Mouse (Mus musculus) kidney, embryonic 16.5 days (tissue): ENCODE measurements at regions not wholly inside any gene's neighbourhood (a gene's known extent, or its start where the extent isn't known, plus 50 kb on each side); places are given as distances from the start of the nearest gene placed in this dataset.

ENCODE experiments used
- ATAC-seq: fragments of 200-750 bp; cut with Nextera tagmentation; 2 replicates; pipeline ENCODE4 v1.8.0; 2017; ENCODE audit warnings: moderate TSS enrichment; ENCODE audit not compliant: low FRiP score, low TSS enrichment
- H3K27ac ChIP-seq: fragments of 300-500 bp; sonication (generic); 2 replicates; pipeline ENCODE4 v1.5.1; 2014; ENCODE audit warnings: low read length
- H3K27me3 ChIP-seq: fragments of 300-500 bp; sonication (generic); 2 replicates; pipeline ENCODE4 v1.6.1; 2014; ENCODE audit warnings: low read length, control low read depth, mixed read lengths; ENCODE audit not compliant: insufficient read depth
- H3K36me3 ChIP-seq: fragments of 300-500 bp; sonication (generic); 2 replicates; pipeline ENCODE4 v1.6.1; 2014; ENCODE audit warnings: low read length, control low read depth, mixed read lengths; ENCODE audit not compliant: insufficient read depth
- H3K4me1 ChIP-seq: fragments of 300-500 bp; sonication (generic); 2 replicates; pipeline ENCODE4 v1.6.1; 2014; ENCODE audit warnings: low read length, control low read depth, mixed read lengths; ENCODE audit not compliant: insufficient read depth
- H3K4me2 ChIP-seq: fragments of 300-500 bp; sonication (generic); replicated peaks from 2 replicates; pipeline ENCODE4 v1.6.1; 2014; ENCODE audit warnings: low read depth, low read length
- H3K4me3 ChIP-seq: fragments of 300-500 bp; sonication (generic); 2 replicates; pipeline ENCODE4 v1.5.1; 2014; ENCODE audit warnings: mild to moderate bottlenecking, low read length
- H3K9ac ChIP-seq: fragments of 300-500 bp; sonication (generic); replicated peaks from 2 replicates; pipeline ENCODE4 v1.6.1; 2014; ENCODE audit warnings: low read length
- H3K9me3 ChIP-seq: fragments of 300-500 bp; sonication (generic); 2 replicates; pipeline ENCODE4 v1.6.1; 2016; ENCODE audit warnings: low read length, control low read depth
- WGBS: fragments of 180-500 bp; shearing (Covaris S2); extraction: QIAGEN DNeasy Blood & Tissue Kit; methylation state at CpG from one replicate; pipeline ENCODE4 v1.1.7; 2014; 5-methylcytosine and 5-hydroxymethylcytosine counted together

DNA sequence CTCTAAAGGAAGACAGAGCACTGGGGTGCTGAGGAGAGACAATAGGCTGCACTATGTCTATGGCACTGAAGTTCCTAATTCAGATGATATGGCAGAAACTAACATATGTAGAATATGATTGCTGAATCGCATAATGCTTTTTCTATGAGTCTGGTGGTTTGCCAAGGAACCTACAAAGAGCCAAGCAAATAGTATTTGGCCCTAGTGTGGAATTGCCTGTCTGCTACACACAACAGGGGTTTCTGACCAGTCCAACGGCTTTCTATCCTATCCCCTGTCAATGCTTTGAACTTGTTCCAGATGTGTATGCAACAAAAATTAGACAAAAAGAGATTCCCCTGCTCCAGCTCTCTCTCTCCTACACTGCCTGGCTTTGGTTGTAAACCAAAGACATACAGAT lies 100.5 kb upstream of the Spats2l start:
- Histone ChIP-seq H3K4me2 (no peak overlapping the region), H3K36me3 (no peaks in the 10 kb centered on the region), H3K9me3 (no peaks in the 10 kb centered on the region), H3K27me3 (no peaks in the 10 kb centered on the region), H3K9ac (no peak overlapping the region), H3K27ac (no peak overlapping the region), H3K4me1 (no peaks in the 10 kb centered on the region), H3K4me3 (no peak overlapping the region)
- ATAC-seq, result no peak
- 84% methylated on average over 2 of the region's 2 CpGs for WGBS

DNA sequence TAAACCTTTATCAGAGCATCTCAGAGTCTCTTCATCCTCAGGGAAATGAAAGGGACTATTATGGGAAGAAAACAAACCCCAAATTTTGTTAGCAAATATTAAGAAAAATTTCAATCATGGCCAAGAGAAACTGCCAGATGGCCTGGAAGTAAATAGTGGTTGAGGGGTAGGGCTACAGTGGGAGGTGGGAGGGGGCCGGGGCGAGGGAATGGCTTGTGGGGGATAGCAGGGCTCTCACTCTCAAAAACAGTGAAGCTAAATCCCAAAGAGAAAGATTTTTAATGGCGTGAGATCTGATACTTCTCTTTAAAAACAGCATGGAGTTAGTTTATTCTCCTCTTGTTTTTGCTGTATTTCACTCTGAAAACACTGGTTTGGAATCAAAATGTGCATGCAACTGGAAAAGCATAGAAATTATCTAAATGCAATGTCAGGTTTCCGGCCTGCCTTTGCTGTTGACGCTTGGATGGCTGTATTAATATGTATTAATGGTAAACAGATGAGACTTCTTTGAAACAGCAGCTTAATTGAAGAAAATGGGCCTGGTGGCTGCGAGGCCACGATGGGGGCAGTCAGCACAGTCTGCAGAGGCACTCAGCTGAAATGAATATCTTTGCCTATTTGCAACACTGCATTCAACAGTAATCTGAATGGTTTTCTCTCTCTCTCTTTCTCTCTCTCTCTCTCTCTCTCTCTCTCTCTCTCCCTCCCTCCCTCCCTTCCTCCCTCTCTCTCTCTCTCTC lies 99.8 kb upstream of the Spats2l start:
- Histone ChIP-seq H3K4me2 (no peak overlapping the region), H3K4me1 (no peaks in the 10 kb centered on the region), H3K27ac (no peak overlapping the region), H3K9me3 (no peaks in the 10 kb centered on the region), H3K27me3 (no peaks in the 10 kb centered on the region), H3K36me3 (no peaks in the 10 kb centered on the region), H3K4me3 (no peak overlapping the region), H3K9ac (no peak overlapping the region)
- no peak for ATAC-seq
- 52% methylated on average over 7 of the region's 7 CpGs for WGBS

DNA sequence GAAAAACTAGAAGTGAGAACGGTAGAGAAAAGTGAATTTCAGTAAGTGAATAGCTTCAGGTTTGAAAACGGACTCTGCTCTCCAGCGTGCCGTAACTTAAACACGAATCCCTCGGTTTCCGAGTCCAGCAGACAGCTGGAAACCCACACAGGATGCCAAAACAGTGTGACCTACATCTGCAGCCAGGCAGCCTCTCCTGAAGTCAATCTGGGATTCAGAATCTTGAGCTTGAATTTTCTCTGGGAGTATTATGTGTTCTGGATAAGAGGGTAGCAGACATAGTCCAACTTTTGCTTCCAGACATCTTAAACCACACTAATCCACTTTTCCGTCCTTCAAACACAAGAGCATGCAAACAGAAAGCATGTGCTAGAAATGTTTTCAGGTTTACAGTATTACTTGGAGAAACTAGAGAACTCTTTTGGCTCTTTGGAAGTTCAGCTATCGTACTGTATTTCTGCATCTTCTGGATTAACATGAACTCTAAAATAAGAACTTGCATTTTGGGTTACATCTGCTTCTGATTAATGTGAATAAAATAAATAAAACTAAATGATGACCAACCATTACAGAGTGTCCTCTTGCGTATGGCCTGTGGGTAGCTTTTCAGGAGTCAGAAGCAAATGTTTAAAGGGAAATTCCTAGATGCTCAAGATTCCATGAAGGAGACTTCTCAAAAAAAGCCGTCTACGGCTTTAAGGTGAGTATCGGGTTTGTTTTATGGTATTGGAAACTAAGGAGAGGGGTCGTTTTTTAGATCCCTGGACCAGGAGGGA lies 89.4 kb upstream of the Spats2l start:
- no peak overlapping the region for H3K4me2 ChIP-seq
- no peak overlapping the region for H3K4me3 ChIP-seq
- H3K9ac ChIP-seq, result no peak overlapping the region
- H3K4me1 ChIP-seq, result no peaks in the 10 kb centered on the region
- H3K27ac ChIP-seq, result no peak overlapping the region
- no peak for ATAC-seq
- WGBS, result 50% methylated on average over 14 of the region's 14 CpGs
- no peaks in the 10 kb centered on the region for H3K36me3 ChIP-seq
- no peaks in the 10 kb centered on the region for H3K27me3 ChIP-seq
- 0 out of 2 replicates have a peak, but pooled peaks cover 5% of the 10 kb centered on the region for H3K9me3 ChIP-seq

DNA sequence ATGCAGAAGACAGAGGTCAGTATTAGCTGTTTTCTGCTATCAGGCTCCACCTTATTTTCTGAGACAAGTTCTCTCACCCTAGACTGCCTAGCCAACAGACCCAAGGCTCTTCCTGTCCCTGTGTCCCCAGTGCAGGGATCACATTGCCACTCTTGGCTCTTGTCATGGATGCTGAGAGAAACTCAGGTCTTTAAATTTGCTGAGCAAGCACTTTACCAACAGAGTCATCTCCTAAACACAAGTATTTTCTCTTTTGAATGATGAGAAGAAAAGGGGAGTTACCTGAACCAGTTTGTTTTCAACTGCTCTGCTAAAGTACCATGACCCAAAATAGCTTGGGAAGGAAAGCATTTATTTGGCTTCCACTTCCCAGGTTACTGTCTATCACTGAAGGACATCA lies 84.7 kb upstream of the Spats2l start:
- no peaks in the 10 kb centered on the region for H3K4me1 ChIP-seq
- no peaks in the 10 kb centered on the region for H3K27me3 ChIP-seq

DNA sequence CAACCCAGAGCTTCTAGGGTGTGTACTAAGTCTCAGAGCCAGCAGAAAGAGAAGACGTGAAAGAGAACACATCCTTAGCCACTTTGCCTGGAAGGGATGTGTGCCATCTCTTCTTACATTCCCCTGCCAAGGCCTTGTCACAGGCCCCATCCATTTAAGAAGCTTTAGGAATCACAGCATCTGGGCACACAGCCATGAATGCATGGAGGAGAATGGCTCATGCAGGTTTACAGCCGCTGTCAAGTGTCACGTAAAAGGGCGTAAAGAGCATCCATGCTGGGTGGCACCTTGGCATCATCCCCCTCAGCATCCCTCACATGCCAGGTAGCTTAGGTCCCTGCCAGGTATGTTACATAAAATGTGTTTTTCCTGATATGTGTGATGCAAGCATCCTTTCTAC lies 66.1 kb upstream of the Spats2l start:
- no peaks in the 10 kb centered on the region for H3K27me3 ChIP-seq
- no peak overlapping the region for H3K4me3 ChIP-seq
- H3K4me1 ChIP-seq, result peaks cover under 1% of the 10 kb centered on the region; the same call in 1 of the 2 replicates
- no peak overlapping the region for H3K27ac ChIP-seq
- H3K9me3 ChIP-seq, result no peaks in the 10 kb centered on the region
- H3K36me3 ChIP-seq, result no peaks in the 10 kb centered on the region
- no peak overlapping the region for H3K9ac ChIP-seq
- no peak overlapping the region for H3K4me2 ChIP-seq
- no peak for ATAC-seq
- 83% methylated on average over 4 of the region's 4 CpGs for WGBS

More for the DNA sequence above, 84.7 kb upstream of the Spats2l start:
- H3K4me2 ChIP-seq, result no peak overlapping the region
- H3K36me3 ChIP-seq, result no peaks in the 10 kb centered on the region
- H3K4me3 ChIP-seq, result no peak overlapping the region
- H3K9me3 ChIP-seq, result 0 out of 2 replicates have a peak, but pooled peaks cover 5% of the 10 kb centered on the region
- no peak overlapping the region for H3K9ac ChIP-seq
- H3K27ac ChIP-seq, result no peak overlapping the region
- no peak for ATAC-seq

DNA sequence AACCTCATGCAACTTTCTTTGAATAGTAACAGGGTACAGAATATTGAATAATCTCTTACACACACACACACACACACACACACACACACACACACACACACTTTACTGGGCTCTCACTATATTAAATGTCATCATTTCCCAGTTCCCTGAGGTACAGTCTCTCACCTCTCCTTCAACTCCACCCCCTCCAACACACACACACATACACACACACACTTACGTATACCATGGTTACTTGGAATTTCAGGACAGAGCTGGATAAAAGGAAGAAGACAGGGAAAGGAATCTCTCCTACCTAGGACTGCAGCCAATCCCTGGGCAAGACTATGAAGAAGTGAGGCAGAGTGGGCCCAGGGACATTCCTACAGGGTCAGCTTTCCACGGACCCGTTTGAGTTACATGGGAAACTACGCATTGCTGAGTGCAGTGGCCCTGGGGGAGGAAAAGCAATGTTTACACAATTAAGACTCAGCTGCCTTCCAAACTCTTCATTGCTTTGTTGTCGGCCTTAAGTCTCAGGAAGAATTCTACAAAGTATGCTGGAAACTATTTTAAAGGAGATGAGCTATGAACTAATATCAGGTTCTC lies 61.0 kb upstream of the Spats2l start:
- 33% methylated on average over 5 of the region's 5 CpGs for WGBS
- H3K9ac ChIP-seq, result no peak overlapping the region
- H3K4me3 ChIP-seq, result no peak overlapping the region
- no peaks in the 10 kb centered on the region for H3K9me3 ChIP-seq
- H3K4me2 ChIP-seq, result no peak overlapping the region
- H3K4me1 ChIP-seq, result peaks cover 10% of the 10 kb centered on the region; the same call in 1 of the 2 replicates
- no peak for ATAC-seq
- H3K27me3 ChIP-seq, result no peaks in the 10 kb centered on the region
- no peaks in the 10 kb centered on the region for H3K36me3 ChIP-seq
- no peak overlapping the region for H3K27ac ChIP-seq

DNA sequence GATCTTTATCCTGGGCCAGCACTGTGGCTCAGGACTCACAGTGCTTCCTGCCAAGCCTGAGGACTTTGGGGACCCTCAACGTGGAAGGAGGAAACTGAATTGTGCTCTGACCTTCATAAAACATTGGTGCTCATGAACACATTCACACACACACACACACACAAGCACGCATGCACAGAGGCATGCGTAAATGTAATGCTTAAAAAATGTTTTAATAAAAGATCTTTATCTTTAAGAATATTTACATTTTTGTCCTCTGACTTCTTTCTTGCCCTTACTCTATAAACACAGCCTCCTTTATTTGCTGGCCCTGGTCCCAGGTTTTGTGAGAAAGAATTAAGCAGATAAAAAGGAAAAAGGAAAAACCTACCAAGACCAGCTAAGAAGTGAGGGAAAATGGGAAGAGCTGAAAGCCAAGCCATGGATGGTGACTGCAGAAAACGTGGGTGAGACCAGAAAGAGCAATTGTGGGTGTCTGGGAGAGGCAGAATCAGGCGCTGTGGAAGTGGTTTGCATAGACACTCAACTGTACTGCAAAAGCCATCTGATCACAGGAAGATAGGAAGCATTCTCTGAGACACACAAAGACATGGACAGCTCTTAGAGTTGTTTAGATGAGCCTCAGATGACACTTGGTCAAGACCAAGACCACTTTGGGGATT lies 56.7 kb upstream of the Spats2l start:
- H3K4me3 ChIP-seq, result no peak overlapping the region
- H3K9me3 ChIP-seq, result no peaks in the 10 kb centered on the region
- no peaks in the 10 kb centered on the region for H3K27me3 ChIP-seq
- peak overlapping the region; percentile 32; the same call in 1 of the 2 replicates for H3K27ac ChIP-seq
- no peak for ATAC-seq
- peaks cover 19% of the 10 kb centered on the region; the same call in 1 of the 2 replicates for H3K4me1 ChIP-seq
- 65% methylated on average over 5 of the region's 5 CpGs for WGBS
- H3K9ac ChIP-seq, result no peak overlapping the region
- no peaks in the 10 kb centered on the region for H3K36me3 ChIP-seq
- no peak overlapping the region for H3K4me2 ChIP-seq

DNA sequence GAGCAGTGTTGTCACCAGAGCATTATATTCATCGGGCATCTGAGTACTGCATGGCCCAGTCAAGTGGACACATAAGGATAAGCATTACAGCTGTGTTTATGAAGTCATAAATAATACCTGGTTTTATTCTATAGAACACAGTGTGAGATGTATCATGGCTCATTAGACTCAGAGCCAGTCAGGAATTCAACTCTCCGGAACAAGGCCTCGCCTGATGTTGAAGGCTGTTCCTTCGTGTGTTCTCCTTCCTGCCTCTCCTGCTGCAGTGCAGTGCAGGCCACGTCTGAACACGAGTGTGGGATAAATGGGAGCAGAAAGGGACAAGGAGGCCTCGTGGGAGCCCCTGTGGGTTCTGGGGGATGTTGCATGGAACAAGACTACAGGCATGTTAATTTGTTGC lies 55.6 kb upstream of the Spats2l start:
- Histone ChIP-seq H3K27ac (no peak overlapping the region), H3K9me3 (no peaks in the 10 kb centered on the region), H3K36me3 (no peaks in the 10 kb centered on the region), H3K4me1 (peaks cover 15% of the 10 kb centered on the region; the same call in 1 of the 2 replicates), H3K9ac (no peak overlapping the region), H3K4me3 (no peak overlapping the region), H3K4me2 (no peak overlapping the region), H3K27me3 (no peaks in the 10 kb centered on the region)
- 25% methylated on average over 7 of the region's 7 CpGs for WGBS
- peak; percentile 89 for ATAC-seq
